Mouse (Mus musculus): Measurements from ENCODE around the gene Npb.

DNA sequence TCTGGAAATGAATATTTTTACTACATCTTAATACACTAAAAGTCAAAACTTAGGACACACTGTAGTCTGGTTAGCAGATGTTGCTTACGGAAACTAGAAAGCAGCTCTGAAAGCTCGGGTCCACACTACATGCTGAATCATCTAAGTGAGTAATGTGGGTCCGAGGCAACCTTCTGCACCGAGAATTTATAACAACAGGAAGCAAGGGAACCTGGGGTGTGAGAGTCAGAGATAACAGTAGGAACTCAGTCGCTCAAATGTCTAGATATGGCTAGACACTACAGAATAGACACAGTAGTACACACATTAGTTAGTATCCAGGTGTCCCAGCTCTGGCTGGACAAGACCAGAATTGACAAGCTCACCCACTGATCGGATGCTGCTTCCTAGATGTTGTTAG lies 19.7 kb upstream of the Npb start:
- TF ChIP-seq POLR2A (IDR thresholded peaks at IDR 0.05; ENCODE audit: insufficient read depth, low read length) (no peak), CTCF (IDR thresholded peaks at IDR 0.05; ENCODE audit: low read depth, low read length) (no peak), EP300 (IDR thresholded peaks at IDR 0.05; ENCODE audit: insufficient read depth, low read depth, low read length) (no peak)
